Mouse (Mus musculus): ENCODE data around the gene Tpd52l2. TPM values are rescaled to one million over a fixed set of nuclear protein-coding genes. Genes with fewer than 3 reads are reported as not detected.

Gene Tpd52l2
- 92.7 and 98.3 TPM in 2 replicates for polyA plus RNA-seq (2021; fragmentation: Nextera tagmentation)
- long read RNA-seq, experiment 1, transcript Tpd52l2-203 (9 exons, 985 nt), result minor isoform, 18 of 116 reads
- long read RNA-seq, experiment 1, transcript Tpd52l2-202 (7 exons, 1,799 nt), result minor isoform, 12 of 116 reads
- long read RNA-seq, experiment 1, transcript Tpd52l2-208 (8 exons, 3,603 nt), result major isoform, 19 of 116 reads
- long read RNA-seq, experiment 1, transcript Tpd52l2-204 (6 exons, 3,475 nt), result minor isoform, 9 of 116 reads
- long read RNA-seq, experiment 1, partial matches to known transcripts, result 2 of 116 reads
- long read RNA-seq, experiment 1, other reads (novel, unspliced or antisense), result 48 of 116 reads
- long read RNA-seq, experiment 2, transcript Tpd52l2-204 (6 exons, 3,475 nt), result minor isoform, 16 of 247 reads
- long read RNA-seq, experiment 2, transcript Tpd52l2-202 (7 exons, 1,799 nt), result major isoform, 34 of 247 reads
- long read RNA-seq, experiment 2, transcript Tpd52l2-201 (7 exons, 2,950 nt), result minor isoform, 20 of 247 reads
- long read RNA-seq, experiment 2, transcript Tpd52l2-203 (9 exons, 985 nt), result minor isoform, 17 of 247 reads
- long read RNA-seq, experiment 2, partial matches to known transcripts, result 2 of 247 reads
- long read RNA-seq, experiment 2, other reads (novel, unspliced or antisense), result 144 of 247 reads

DNA sequence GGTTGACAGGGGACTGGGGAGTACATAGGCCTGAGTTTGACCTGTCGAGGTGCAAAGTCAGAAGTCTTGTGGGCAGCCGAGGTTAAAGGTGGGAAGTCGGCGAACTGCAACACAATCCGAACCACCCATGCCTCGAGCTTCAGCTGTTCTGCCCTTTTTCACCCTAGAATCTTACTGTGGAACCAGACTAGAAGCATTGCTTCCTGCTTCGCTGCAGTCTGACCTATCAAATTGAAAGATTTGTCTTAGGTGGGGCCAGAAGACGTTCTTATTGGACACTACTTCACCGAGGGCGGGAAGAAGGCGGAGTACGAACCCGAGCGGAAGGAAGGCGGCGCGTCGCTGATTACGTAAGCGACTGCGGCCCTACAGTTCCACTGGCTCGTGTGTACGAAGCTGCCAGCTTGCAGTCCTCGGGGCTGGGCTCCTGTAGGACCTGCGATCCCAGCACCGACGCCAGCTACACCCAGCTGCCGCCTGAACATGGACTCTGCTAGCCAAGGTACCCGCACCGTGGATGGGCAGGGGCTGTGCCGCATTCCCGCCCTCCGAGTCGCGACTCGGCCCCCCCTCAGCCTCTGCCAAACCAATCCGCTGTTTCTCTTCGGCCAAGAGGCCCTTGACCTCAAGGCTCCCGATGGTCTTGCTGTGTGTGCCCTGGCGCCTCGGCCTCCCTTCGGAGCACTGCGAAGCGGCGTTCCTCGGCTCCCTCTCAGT, at the start of gene Tpd52l2:
Tpd52l2 (plus strand) TSS at position 312 of the 717 bp plus-strand sequence.

DNA sequence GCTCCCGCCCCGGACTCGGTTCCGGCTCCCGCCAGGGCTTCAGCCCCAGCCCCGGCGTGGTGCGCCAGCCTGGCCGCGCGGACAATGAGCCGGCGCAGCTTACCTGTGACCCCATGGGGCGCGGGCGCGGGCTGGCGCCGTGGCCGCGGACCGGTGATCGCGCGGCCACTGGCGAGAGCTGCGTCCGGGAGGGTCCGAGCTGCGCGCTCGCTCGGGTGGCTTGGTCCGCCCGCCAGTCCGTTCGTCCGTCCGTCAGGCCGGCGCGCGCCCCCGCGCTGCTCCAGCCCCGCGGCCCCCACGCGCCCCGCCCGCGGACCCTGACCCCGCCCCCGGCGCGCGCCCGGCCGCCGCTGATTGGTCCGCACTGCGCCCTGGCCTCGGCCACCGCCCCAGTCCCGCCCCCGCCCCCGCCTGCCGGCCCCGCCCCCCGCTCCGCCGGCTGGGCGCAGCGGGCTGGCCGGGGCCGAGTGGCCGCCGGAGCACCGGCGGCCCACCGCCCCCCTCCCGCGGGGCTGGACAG, 37.7 kb upstream of the Tpd52l2 start, which contains the start of gene Zbtb46:
Zbtb46 (minus strand) TSS at position 274 of the 520 bp plus-strand sequence.

DNA sequence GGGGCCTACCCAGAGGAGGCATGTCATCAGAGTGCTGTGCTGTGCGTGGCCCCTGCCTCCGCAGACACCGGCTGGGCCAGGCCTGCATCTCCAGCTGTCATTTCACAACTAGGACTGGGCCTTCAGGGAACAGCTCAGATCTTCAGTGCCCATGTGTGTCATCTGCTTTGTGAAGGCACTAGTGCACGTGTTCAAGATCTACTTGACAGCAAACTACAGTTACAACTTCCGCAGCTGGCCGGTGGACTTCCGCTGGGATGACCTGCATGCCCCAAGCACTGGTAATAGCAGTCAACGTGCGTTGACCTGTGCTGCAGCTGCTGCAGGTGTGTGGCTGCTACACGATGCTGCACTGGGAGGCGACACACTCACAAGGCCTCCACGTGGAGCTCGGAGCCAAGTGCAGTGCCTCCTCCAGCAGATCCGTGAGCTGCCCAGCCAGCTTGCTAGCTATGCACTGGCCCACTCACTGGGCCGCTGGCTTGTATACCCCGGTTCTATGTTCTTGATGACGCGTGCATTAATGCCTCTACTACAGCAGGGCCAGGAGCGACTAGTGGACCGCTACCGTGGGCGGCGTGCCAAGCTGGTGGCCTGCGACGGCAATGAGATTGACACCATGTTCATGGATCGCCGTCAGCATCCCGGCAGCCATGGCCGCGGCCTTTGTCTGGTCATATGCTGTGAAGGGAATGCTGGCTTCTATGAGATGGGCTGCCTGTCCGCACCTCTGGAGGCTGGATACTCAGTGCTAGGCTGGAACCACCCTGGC, 3.6 kb upstream of the Tpd52l2 start, which contains the start of gene Abhd16b:
Abhd16b (plus strand) TSS at position 51 of the 772 bp plus-strand sequence.

DNA sequence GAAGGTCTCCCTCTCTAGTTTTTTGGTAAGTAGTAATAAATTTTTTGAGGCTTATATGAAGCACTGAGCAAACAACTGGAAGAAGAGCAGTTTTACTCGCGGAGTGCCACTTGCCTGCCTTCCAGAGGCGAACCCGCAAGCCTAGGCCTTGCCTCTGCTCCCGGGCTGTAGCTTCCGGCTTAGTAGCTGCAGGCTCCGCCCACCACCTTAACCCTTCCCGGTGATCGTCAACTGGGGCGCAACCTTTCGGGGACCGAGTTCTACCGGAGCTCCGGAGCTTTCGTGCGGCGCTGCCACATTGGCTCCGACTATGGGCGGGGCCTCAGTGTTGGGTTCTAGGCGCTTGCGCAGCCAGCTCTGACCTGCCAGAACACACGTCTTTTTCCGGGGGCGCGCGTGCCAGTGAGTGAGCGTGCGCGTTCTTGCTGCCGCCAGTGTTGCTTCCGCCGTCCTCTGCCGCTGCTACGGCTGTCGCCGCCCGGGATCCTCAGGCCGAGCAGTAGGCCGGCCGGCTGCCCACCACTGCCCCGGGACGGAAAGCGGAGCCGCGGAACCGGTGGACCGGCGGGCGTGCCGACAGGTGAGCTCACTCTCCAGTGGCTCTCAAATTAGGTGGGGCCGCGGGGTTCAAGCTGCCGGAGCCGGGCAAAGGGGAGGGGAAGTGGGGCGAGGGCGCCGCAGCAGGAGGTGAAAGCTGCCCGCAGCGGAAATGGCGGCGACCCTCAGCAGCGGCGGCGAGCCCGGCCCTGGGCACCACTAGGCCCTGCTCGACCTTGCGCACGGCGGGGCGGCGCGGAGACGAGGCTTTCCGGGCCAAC, 23.4 kb downstream of the Tpd52l2 start, which contains the start of gene Dnajc5:
Dnajc5 (plus strand) TSS at position 368 of the 818 bp plus-strand sequence.

Other genes starting within 250 kb of the Tpd52l2 start
- 2.1 TPM in 2 replicates for gene Gmeb2, start 209.1 kb upstream of the Tpd52l2 start, polyA plus RNA-seq (2021; fragmentation: Nextera tagmentation)
- gene Stmn3, start 182.6 kb upstream of the Tpd52l2 start, polyA plus RNA-seq (2021; fragmentation: Nextera tagmentation), result 1,101 and 1,309 TPM in 2 replicates
- 1.5 and 2.6 TPM in 2 replicates for gene Rtel1, start 177.4 kb upstream of the Tpd52l2 start, polyA plus RNA-seq (2021; fragmentation: Nextera tagmentation)
- gene Zgpat, start 132.2 kb upstream of the Tpd52l2 start, polyA plus RNA-seq (2021; fragmentation: Nextera tagmentation), result 19.8 and 20.5 TPM in 2 replicates
- gene Arfrp1, start 131.7 kb upstream of the Tpd52l2 start, polyA plus RNA-seq (2021; fragmentation: Nextera tagmentation), result 52.9 and 56.3 TPM in 2 replicates
- gene Lime1, start 117.1 kb upstream of the Tpd52l2 start, polyA plus RNA-seq (2021; fragmentation: Nextera tagmentation), result 2.0 and 2.8 TPM in 2 replicates
- 2.8 and 3.0 TPM in 2 replicates for gene Zbtb46, start 37.7 kb upstream of the Tpd52l2 start, polyA plus RNA-seq (2021; fragmentation: Nextera tagmentation)
- gene Abhd16b, start 3.9 kb upstream of the Tpd52l2 start, polyA plus RNA-seq (2021; fragmentation: Nextera tagmentation), result not detected in 2 replicates
- 113 and 124 TPM in 2 replicates for gene Dnajc5, start 23.3 kb downstream of the Tpd52l2 start, polyA plus RNA-seq (2021; fragmentation: Nextera tagmentation)
- 27.8 and 30.1 TPM in 2 replicates for gene Uckl1, start 87.8 kb downstream of the Tpd52l2 start, polyA plus RNA-seq (2021; fragmentation: Nextera tagmentation)
- gene Prpf6, start 94.7 kb downstream of the Tpd52l2 start, polyA plus RNA-seq (2021; fragmentation: Nextera tagmentation), result 51.0 and 58.7 TPM in 2 replicates
- 8.0 and 8.6 TPM in 2 replicates for gene Zfp512b, start 95.7 kb downstream of the Tpd52l2 start, polyA plus RNA-seq (2021; fragmentation: Nextera tagmentation)
- gene Samd10, start 102.1 kb downstream of the Tpd52l2 start, polyA plus RNA-seq (2021; fragmentation: Nextera tagmentation), result 13.9 and 18.8 TPM in 2 replicates
- not detected in 2 replicates for gene Gm29797, start 159.9 kb downstream of the Tpd52l2 start, polyA plus RNA-seq (2021; fragmentation: Nextera tagmentation)
- gene Sox18, start 174.5 kb downstream of the Tpd52l2 start, polyA plus RNA-seq (2021; fragmentation: Nextera tagmentation), result 2.4 and 4.7 TPM in 2 replicates
- 54.4 and 58.7 TPM in 2 replicates for gene Tcea2, start 183.2 kb downstream of the Tpd52l2 start, polyA plus RNA-seq (2021; fragmentation: Nextera tagmentation)
- 48.8 and 52.4 TPM in 2 replicates for gene Rgs19, start 196.8 kb downstream of the Tpd52l2 start, polyA plus RNA-seq (2021; fragmentation: Nextera tagmentation)
- gene Lkaaear1, start 201.3 kb downstream of the Tpd52l2 start, polyA plus RNA-seq (2021; fragmentation: Nextera tagmentation), result not detected in 2 replicates
- gene Oprl1, start 217.9 kb downstream of the Tpd52l2 start, polyA plus RNA-seq (2021; fragmentation: Nextera tagmentation), result 21.8 and 24.4 TPM in 2 replicates